Mouse (Mus musculus): Measurements from ENCODE around the gene Limch1. TPM values are rescaled to one million over a fixed set of nuclear protein-coding genes. Genes with fewer than 3 reads are reported as not detected.

Limch1 gene
- polyA plus RNA-seq, 1 experiment from 2014 or later, result 67.8 TPM

GRCm38 (mm10) chr5:67016450-67016849 lies 270.8 kb downstream of the Limch1 start:
- TF ChIP-seq CTCF (IDR thresholded peaks at IDR 0.05; ENCODE audit: low read depth), result peak; percentile 94
- H3K4me2 ChIP-seq, result no peak overlapping the region
- H3K27me3 ChIP-seq (ENCODE audit: insufficient read depth, low read length), result no peaks in the 10 kb centered on the region
- H3K27ac ChIP-seq (ENCODE audit: low read depth), result no peak overlapping the region
- 0 out of 2 replicates have a peak, but pooled peaks cover 4% of the 10 kb centered on the region for H3K36me3 ChIP-seq (ENCODE audit: insufficient read depth)
- 9% methylated on average over 7 of the region's 7 CpGs for WGBS
- H3K9ac ChIP-seq, result no peak overlapping the region
- DNase-seq, result peak; percentile 91
- no peak overlapping the region for H3K4me3 ChIP-seq (ENCODE audit: low read depth, low read length)
- no peaks in the 10 kb centered on the region for H3K4me1 ChIP-seq (ENCODE audit: insufficient read depth)
- no peak for ATAC-seq (ENCODE audit: insufficient read depth)
- H3K9me3 ChIP-seq (ENCODE audit: low read depth, low read length), result no peaks in the 10 kb centered on the region

- TF ChIP-seq CTCF (IDR thresholded peaks at IDR 0.05; ENCODE audit: low read depth), result no peak
- Histone ChIP-seq H3K27me3 (ENCODE audit: insufficient read depth, low read length) (no peaks in the 10 kb centered on the region), H3K4me3 (ENCODE audit: low read depth, low read length) (no peak overlapping the region), H3K4me2 (no peak overlapping the region), H3K9me3 (ENCODE audit: low read depth, low read length) (no peaks in the 10 kb centered on the region), H3K4me1 (ENCODE audit: insufficient read depth) (no peaks in the 10 kb centered on the region; the same call in 1 of the 2 replicates), H3K27ac (ENCODE audit: low read depth) (no peak overlapping the region), H3K9ac (no peak overlapping the region), H3K36me3 (ENCODE audit: insufficient read depth) (peaks cover 16% of the 10 kb centered on the region; the same call in 1 of the 2 replicates)
- peak; percentile 52 for DNase-seq
- ATAC-seq (ENCODE audit: insufficient read depth), result no peak
- WGBS, result 60% methylated on average over 10 of the region's 10 CpGs
These were observed 278.9 kb downstream of the Limch1 start for GRCm38 (mm10) chr5:67024459-67025050.

- ATAC-seq (ENCODE audit: insufficient read depth), result no peak
- peak; percentile 27 for DNase-seq
- no peak for TF ChIP-seq CTCF (IDR thresholded peaks at IDR 0.05; ENCODE audit: low read depth)
- no peak overlapping the region for H3K27ac ChIP-seq (ENCODE audit: low read depth)
- H3K27me3 ChIP-seq (ENCODE audit: insufficient read depth, low read length), result no peaks in the 10 kb centered on the region
- H3K4me3 ChIP-seq (ENCODE audit: low read depth, low read length), result no peak overlapping the region
- peaks cover 21% of the 10 kb centered on the region; the same call in 1 of the 2 replicates for H3K36me3 ChIP-seq (ENCODE audit: insufficient read depth)
- H3K9me3 ChIP-seq (ENCODE audit: low read depth, low read length), result no peaks in the 10 kb centered on the region
- H3K4me1 ChIP-seq (ENCODE audit: insufficient read depth), result no peaks in the 10 kb centered on the region; the same call in 1 of the 2 replicates
- no peak overlapping the region for H3K9ac ChIP-seq
- no peak overlapping the region for H3K4me2 ChIP-seq
- 48% methylated on average over 8 of the region's 8 CpGs for WGBS
These were observed 279.5 kb downstream of the Limch1 start for GRCm38 (mm10) chr5:67025095-67025494.

DNA sequence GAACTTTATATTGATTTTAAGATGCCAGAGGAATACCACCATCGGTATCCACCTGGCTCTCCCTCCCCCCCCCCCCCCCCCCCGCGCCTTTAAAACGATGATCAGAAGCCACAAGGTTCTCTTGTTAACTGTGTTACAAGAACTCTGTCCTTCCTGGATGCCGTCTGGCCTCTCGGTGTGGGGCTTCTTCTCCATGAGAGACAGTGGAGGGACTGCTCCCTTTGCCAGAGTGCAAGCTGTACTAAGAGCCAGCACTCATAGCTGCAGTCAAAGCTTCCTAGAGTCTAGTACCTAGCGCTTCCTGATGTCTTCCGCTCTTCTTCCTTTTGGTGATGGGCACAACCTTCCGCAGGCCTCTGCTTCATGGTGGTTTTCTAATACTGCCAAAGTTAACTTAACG lies 280.0 kb downstream of the Limch1 start:
- Histone ChIP-seq H3K27me3 (ENCODE audit: insufficient read depth, low read length) (no peaks in the 10 kb centered on the region), H3K27ac (ENCODE audit: low read depth) (no peak overlapping the region), H3K4me2 (no peak overlapping the region), H3K4me1 (ENCODE audit: insufficient read depth) (no peaks in the 10 kb centered on the region; the same call in 1 of the 2 replicates), H3K36me3 (ENCODE audit: insufficient read depth) (peaks cover 26% of the 10 kb centered on the region; the same call in 1 of the 2 replicates), H3K9me3 (ENCODE audit: low read depth, low read length) (no peaks in the 10 kb centered on the region), H3K9ac (no peak overlapping the region), H3K4me3 (ENCODE audit: low read depth, low read length) (no peak overlapping the region)
- ATAC-seq (ENCODE audit: insufficient read depth) (no peak), DNase-seq (no peak)
- WGBS, result 68% methylated on average over 8 of the region's 10 CpGs
- TF ChIP-seq CTCF (IDR thresholded peaks at IDR 0.05; ENCODE audit: low read depth), result no peak

GRCm38 (mm10) chr5:67028786-67029185 lies 283.2 kb downstream of the Limch1 start:
- H3K36me3 ChIP-seq (ENCODE audit: insufficient read depth), result peaks cover 38% of the 10 kb centered on the region; the same call in 1 of the 2 replicates
- H3K4me2 ChIP-seq, result no peak overlapping the region
- no peak for TF ChIP-seq CTCF (IDR thresholded peaks at IDR 0.05; ENCODE audit: low read depth)
- H3K27me3 ChIP-seq (ENCODE audit: insufficient read depth, low read length), result no peaks in the 10 kb centered on the region
- no peaks in the 10 kb centered on the region; the same call in 1 of the 2 replicates for H3K4me1 ChIP-seq (ENCODE audit: insufficient read depth)
- no peak overlapping the region for H3K27ac ChIP-seq (ENCODE audit: low read depth)
- 67% methylated on average over 16 of the region's 16 CpGs for WGBS
- no peak overlapping the region for H3K4me3 ChIP-seq (ENCODE audit: low read depth, low read length)
- ATAC-seq (ENCODE audit: insufficient read depth), result no peak
- DNase-seq, result no peak
- H3K9ac ChIP-seq, result no peak overlapping the region
- no peaks in the 10 kb centered on the region for H3K9me3 ChIP-seq (ENCODE audit: low read depth, low read length)

DNA sequence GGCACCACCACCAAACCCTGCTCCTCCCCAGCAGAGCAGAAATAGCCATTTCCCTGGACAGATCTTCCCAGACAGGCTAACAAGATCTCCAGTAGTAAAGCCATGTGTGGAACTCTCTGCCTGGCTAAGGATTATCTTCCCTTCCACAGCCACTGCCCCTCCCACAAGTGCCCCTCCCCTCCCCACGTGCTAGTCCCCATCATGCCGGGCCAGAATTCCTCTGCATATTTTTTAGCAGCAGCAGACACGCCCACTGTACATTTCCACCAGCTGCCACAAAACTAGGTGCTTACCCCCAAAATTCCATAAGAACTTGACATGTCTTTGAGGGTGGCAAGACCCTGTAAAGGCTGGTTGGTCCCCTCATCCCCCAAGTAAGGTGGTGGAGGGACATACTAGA lies 284.3 kb downstream of the Limch1 start:
- no peak for TF ChIP-seq CTCF (IDR thresholded peaks at IDR 0.05; ENCODE audit: low read depth)
- Histone ChIP-seq H3K27ac (ENCODE audit: low read depth) (no peak overlapping the region), H3K9me3 (ENCODE audit: low read depth, low read length) (no peaks in the 10 kb centered on the region), H3K27me3 (ENCODE audit: insufficient read depth, low read length) (no peaks in the 10 kb centered on the region), H3K4me2 (no peak overlapping the region), H3K4me1 (ENCODE audit: insufficient read depth) (no peaks in the 10 kb centered on the region), H3K4me3 (ENCODE audit: low read depth, low read length) (no peak overlapping the region), H3K36me3 (ENCODE audit: insufficient read depth) (peaks cover 46% of the 10 kb centered on the region; the same call in 1 of the 2 replicates), H3K9ac (no peak overlapping the region)
- ATAC-seq (ENCODE audit: insufficient read depth) (no peak), DNase-seq (no peak)
- 39% methylated on average over 3 of the region's 3 CpGs for WGBS

DNA sequence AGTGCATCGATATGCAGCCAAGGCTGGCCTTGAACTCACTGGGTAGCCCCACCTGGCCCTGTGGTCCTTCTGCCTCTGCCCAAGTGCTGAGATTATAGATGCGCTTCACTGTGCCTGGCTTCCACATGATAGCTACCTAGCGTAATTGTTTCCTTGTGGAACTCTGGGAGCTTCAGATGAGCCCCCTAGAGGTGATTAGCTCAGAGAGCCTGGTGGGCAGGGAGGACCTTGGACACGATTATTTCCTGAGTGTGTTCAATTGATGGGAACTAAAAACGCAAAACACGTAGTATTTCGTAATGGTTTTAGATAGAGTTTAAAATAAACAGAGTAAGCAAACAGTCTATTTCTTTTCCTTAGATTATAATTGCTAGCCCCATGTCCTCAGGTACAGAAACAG lies 287.0 kb downstream of the Limch1 start:
- Histone ChIP-seq H3K4me1 (ENCODE audit: insufficient read depth) (no peaks in the 10 kb centered on the region), H3K4me2 (no peak overlapping the region), H3K9me3 (ENCODE audit: low read depth, low read length) (no peaks in the 10 kb centered on the region), H3K36me3 (ENCODE audit: insufficient read depth) (peaks cover 56% of the 10 kb centered on the region; the same call in 1 of the 2 replicates), H3K4me3 (ENCODE audit: low read depth, low read length) (no peak overlapping the region), H3K27me3 (ENCODE audit: insufficient read depth, low read length) (no peaks in the 10 kb centered on the region), H3K27ac (ENCODE audit: low read depth) (no peak overlapping the region), H3K9ac (no peak overlapping the region)
- 61% methylated on average over 7 of the region's 7 CpGs for WGBS
- ATAC-seq (ENCODE audit: insufficient read depth), result no peak
- DNase-seq, result no peak
- no peak for TF ChIP-seq CTCF (IDR thresholded peaks at IDR 0.05; ENCODE audit: low read depth)
